Mouse (Mus musculus): ENCODE data around the gene Phip.

DNA sequence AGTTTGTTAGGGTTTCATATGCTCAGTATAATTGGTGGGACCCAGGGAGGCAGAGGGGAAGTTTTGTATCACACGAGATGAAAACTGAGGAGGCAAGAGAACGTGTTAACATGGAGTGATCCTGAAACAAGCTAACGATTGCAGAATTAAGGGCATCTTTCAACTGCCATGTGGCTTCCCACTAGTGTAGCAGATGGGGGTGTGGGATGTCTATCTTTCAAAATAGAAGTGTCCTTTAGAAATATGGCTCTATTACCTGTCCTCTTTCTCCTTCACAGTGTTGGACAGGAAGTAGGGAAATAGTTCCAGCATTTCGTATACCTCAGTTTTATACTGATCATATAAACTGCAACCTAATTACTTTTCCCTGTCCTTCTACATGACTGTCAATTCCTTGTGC lies 119.1 kb downstream of the Phip start:
- no peak for TF ChIP-seq CTCF (IDR thresholded peaks at IDR 0.05; ENCODE audit: extremely low read depth, insufficient read depth, low read length)
- no peak for TF ChIP-seq POLR2A (IDR thresholded peaks at IDR 0.05; ENCODE audit: extremely low read depth, insufficient read depth, low read length)

Measured in cortical plate, adult 2 months (tissue).